Mouse (Mus musculus) embryo, embryonic 9.5 days (tissue): ENCODE measurements around the gene Cops9.

ENCODE experiments used
- DNase-seq: peaks from one replicate; pipeline ENCODE4 v3.0.0-alpha.2; 2017; ENCODE audit errors: extremely low spot score

Cops9 gene

DNA sequence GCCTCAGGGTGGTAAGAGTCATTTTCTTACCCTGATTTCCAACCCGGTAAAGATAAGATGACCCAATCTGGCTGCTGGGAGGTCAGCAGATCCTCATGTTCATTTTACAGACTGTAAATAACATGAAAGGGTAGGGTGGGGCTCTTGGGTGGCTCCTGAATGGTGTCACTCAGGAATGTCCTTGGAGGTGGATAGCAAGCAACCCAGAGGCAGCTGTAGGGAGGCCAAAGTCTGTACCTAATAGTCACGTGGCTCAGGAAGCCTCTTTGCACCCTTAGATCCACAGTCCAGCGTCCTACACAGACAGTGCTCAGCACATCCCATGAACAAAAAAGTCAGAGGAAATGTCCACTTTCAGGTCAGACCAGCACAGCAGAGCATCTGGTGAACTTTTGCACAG, 45.8 kb downstream of the Cops9 start:
- DNase-seq: no peak

- no peak for DNase-seq
Observed at GRCm38 (mm10) chr1:92594111-92594510, 47.7 kb downstream of the Cops9 start, which contains the start of gene Olfr1411. TSS of gene Olfr1411 (plus strand) at chr1:92594411.
